Mouse (Mus musculus) small intestine, adult 2 months (tissue): Measurements from ENCODE around the gene Acvr1. TPM values are rescaled to one million over a fixed set of nuclear protein-coding genes. Genes with fewer than 3 reads are reported as not detected.

ENCODE experiments used
- H3K27ac ChIP-seq: fragments of 200-500 bp; 2 replicates; pipeline ENCODE4 v1.5.1; 2012; ENCODE audit warnings: low read depth, low read length, control low read depth, inconsistent platforms; ENCODE audit not compliant: insufficient read depth
- H3K27me3 ChIP-seq: fragments of 200-500 bp; 2 replicates; pipeline ENCODE4 v1.6.1; 2012; ENCODE audit warnings: mild to moderate bottlenecking, moderate library complexity, low read length, inconsistent platforms; ENCODE audit not compliant: control insufficient read depth, insufficient read depth
- H3K36me3 ChIP-seq: fragments of 200-500 bp; 2 replicates; pipeline ENCODE4 v1.6.1; 2012; ENCODE audit warnings: mild to moderate bottlenecking, low read length, control low read depth, inconsistent platforms; ENCODE audit not compliant: control insufficient read depth, insufficient read depth
- H3K4me1 ChIP-seq: fragments of 200-500 bp; 2 replicates; pipeline ENCODE4 v1.6.1; 2012; ENCODE audit warnings: low read length, inconsistent platforms, mixed read lengths; ENCODE audit not compliant: control insufficient read depth, insufficient read depth, insufficient read length
- H3K4me3 ChIP-seq: fragments of 200-500 bp; 2 replicates; pipeline ENCODE4 v1.5.1; 2012; ENCODE audit warnings: low read depth, mild to moderate bottlenecking, control low read depth, inconsistent platforms, low read length, moderate library complexity
- CTCF ChIP-seq: fragments of 200-500 bp; IDR thresholded peaks from 2 replicates; pipeline ENCODE4 v1.5.1; 2012; ENCODE audit warnings: low read depth, mild to moderate bottlenecking, control low read depth, inconsistent platforms, low read length, moderate library complexity, mixed read lengths; ENCODE audit not compliant: insufficient replicate concordance, insufficient read length; ENCODE audit errors: extremely low read depth
- POLR2A ChIP-seq: fragments of 200-500 bp; IDR thresholded peaks from 2 replicates; pipeline ENCODE4 v1.6.1; 2012; ENCODE audit warnings: low read depth, mild to moderate bottlenecking, control low read depth, inconsistent platforms, low read length, moderate library complexity
- WGBS: fragments of 180-500 bp; shearing (Covaris S2); methylation state at CpG from one replicate; pipeline ENCODE4 v1.1.7; 2018; 5-methylcytosine and 5-hydroxymethylcytosine counted together
- polyA plus RNA-seq: library from polyadenylated mRNA; depleted of rRNA; stranded (reverse); fragments of >200 nt; gene quantifications from 2 replicates; pipeline ENCODE4 v1.2.3, GENCODE M21; 2012

Gene Acvr1
- polyA plus RNA-seq, 1 experiment = 3.1 TPM

- WGBS = 91% methylated on average over 3 of the region's 3 CpGs
- TF ChIP-seq CTCF = no peak
- no peak for TF ChIP-seq POLR2A
- Histone ChIP-seq H3K27me3 (no peaks in the 10 kb centered on the region), H3K36me3 (no peaks in the 10 kb centered on the region), H3K4me3 (no peak overlapping the region), H3K4me1 (peaks cover 2% of the 10 kb centered on the region; the same call in 1 of the 2 replicates), H3K27ac (no peak overlapping the region)
These were observed 130.0 kb downstream of the Acvr1 start for GRCm38 (mm10) chr2:58436911-58437310.

- TF ChIP-seq POLR2A (no peak), CTCF (no peak)
- no peak overlapping the region for H3K4me3 ChIP-seq
- WGBS = 56% methylated on average over 13 of the region's 13 CpGs
- H3K4me1 ChIP-seq = peaks cover 2% of the 10 kb centered on the region; the same call in 1 of the 2 replicates
- no peak overlapping the region for H3K27ac ChIP-seq
- no peaks in the 10 kb centered on the region for H3K27me3 ChIP-seq
- H3K36me3 ChIP-seq = no peaks in the 10 kb centered on the region
These were observed 131.4 kb downstream of the Acvr1 start for GRCm38 (mm10) chr2:58435507-58435906.

GRCm38 (mm10) chr2:58434438-58434837, 132.5 kb downstream of the Acvr1 start:
- TF ChIP-seq POLR2A (no peak), CTCF (no peak)
- Histone ChIP-seq H3K27me3 (no peaks in the 10 kb centered on the region), H3K4me1 (peaks cover 2% of the 10 kb centered on the region; the same call in 1 of the 2 replicates), H3K27ac (no peak overlapping the region), H3K4me3 (no peak overlapping the region), H3K36me3 (no peaks in the 10 kb centered on the region)
- 69% methylated on average over 2 of the region's 2 CpGs for WGBS

GRCm38 (mm10) chr2:58433317-58433716, 133.6 kb downstream of the Acvr1 start:
- no peaks in the 10 kb centered on the region for H3K27me3 ChIP-seq
- 56% methylated on average over 2 of the region's 2 CpGs for WGBS

GRCm38 (mm10) chr2:58432211-58432610, 134.7 kb downstream of the Acvr1 start:
- peaks cover 2% of the 10 kb centered on the region; the same call in 1 of the 2 replicates for H3K4me1 ChIP-seq
- TF ChIP-seq POLR2A (no peak), CTCF (no peak)
- no peak overlapping the region for H3K4me3 ChIP-seq
- WGBS = 97% methylated on average over 7 of the region's 7 CpGs
- no peak overlapping the region for H3K27ac ChIP-seq
- H3K27me3 ChIP-seq = no peaks in the 10 kb centered on the region
- no peaks in the 10 kb centered on the region for H3K36me3 ChIP-seq

More at GRCm38 (mm10) chr2:58433317-58433716, 133.6 kb downstream of the Acvr1 start:
- Histone ChIP-seq H3K36me3 (no peaks in the 10 kb centered on the region), H3K4me3 (no peak overlapping the region), H3K27ac (no peak overlapping the region), H3K4me1 (peaks cover 2% of the 10 kb centered on the region; the same call in 1 of the 2 replicates)
- no peak for TF ChIP-seq POLR2A
- TF ChIP-seq CTCF = no peak

- Histone ChIP-seq H3K27ac (no peak overlapping the region), H3K27me3 (no peaks in the 10 kb centered on the region), H3K4me1 (peaks cover 2% of the 10 kb centered on the region; the same call in 1 of the 2 replicates), H3K4me3 (peak overlapping the region; percentile 36; the same call in 1 of the 2 replicates), H3K36me3 (no peaks in the 10 kb centered on the region)
- TF ChIP-seq CTCF (no peak), POLR2A (no peak)
- 76% methylated on average over 13 of the region's 13 CpGs for WGBS
These were observed 141.4 kb downstream of the Acvr1 start for GRCm38 (mm10) chr2:58425436-58426004.

- Histone ChIP-seq H3K36me3 (no peaks in the 10 kb centered on the region), H3K27ac (no peak overlapping the region), H3K4me3 (no peak overlapping the region), H3K4me1 (peaks cover 2% of the 10 kb centered on the region; the same call in 1 of the 2 replicates), H3K27me3 (no peaks in the 10 kb centered on the region)
- WGBS = 49% methylated on average over 5 of the region's 5 CpGs
- TF ChIP-seq POLR2A (no peak), CTCF (no peak)
These were observed 143.6 kb downstream of the Acvr1 start for GRCm38 (mm10) chr2:58423319-58423718.
